Mouse (Mus musculus) embryo, embryonic 10.5 days (tissue): ENCODE results near the gene Vmn1r51.
"Not testable (repeated sequence)": the region's sequence is repeated elsewhere in the genome, so short reads cannot be mapped to it uniquely, and the experiment has no call there.

Experiments
- DNase-seq: peaks from one replicate; pipeline ENCODE4 v3.0.0-alpha.2; 2015; ENCODE audit warnings: low spot score

Vmn1r51 gene

DNA sequence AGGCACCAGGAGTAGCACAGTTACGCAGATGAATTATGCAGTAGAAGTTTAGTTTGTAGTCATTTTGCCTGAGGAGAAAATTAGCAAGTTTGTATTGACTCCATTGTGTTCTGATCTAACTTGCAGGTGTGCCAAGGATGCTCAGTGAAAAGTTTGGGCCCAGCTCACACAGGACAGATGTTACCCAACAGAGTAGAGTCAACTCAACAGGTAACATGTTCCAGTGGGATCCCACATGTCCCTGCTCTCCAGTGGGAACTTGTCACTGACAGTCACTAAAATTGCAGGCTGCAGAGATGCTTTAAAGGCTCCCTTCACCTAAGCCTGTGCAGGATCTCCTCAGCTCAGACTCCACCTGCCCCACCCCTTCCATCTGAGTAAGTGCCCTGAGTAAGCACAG lies at the start of gene Vmn1r51:
TSS of gene Vmn1r51 (plus strand) at position 301 of the 400 bp plus-strand sequence.
- DNase-seq, result not testable (repeated sequence)

DNA sequence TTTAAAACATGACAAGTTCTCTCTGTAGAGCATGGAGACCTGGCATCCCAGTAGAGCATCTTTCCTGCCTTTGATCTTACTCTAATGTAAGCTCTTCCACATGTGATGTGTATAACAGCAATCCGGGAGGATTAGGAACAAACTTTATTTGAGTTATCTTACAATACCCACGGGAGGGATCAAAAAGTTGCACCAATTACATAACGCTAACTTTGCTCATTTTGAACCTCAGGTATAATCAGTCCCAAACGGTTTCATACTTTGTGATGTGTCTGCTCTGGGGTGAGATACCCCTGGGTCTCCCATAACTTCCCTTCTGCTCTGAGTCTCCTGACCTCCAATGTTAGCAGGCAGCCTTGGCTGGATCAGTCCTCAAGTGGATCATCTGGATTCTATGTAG lies 44.0 kb upstream of the Vmn1r51 start, which contains the start of gene Vmn1r49:
TSS of gene Vmn1r49 (minus strand) at position 101 of the 400 bp plus-strand sequence.
- no peak for DNase-seq

DNA sequence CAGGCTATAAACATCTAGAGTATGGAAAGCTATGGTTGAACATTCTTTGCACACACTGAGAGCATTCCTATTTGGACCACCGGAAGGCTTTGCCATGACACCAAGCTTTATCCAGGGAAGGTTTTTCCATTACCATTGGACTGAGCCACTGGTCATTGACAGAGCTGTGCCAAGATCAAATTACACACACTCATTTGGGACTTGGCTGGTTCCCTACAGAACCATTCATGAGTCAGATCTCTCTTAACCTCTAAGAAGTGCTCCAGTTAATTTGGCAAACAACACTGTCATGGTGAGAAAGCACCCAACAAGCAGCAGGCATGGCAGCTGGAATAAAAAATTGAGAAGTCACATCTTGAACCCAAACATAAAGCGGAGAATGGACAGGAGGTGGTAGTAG lies 21.8 kb upstream of the Vmn1r51 start:
- no peak for DNase-seq

DNA sequence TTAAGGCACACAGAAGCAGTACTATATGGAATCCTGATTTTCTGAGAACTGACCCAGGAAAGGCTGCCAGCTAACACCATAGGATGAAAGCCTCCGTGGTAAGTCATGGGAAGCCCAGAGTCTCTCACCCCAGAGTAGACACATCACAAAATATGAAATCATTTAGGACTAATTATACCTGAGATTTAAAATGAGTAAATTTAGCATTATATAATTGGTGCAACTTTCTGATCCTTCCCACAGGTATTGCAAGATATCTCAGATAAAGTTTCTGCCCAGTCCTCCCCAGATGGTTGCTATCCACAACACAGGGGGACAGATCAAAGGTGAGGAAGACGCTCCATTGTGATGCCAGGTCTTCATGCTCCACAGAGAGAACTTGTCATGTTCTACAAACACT lies 21.3 kb upstream of the Vmn1r51 start, which contains the start of gene Vmn1r50:
TSS of gene Vmn1r50 (plus strand) at position 301 of the 400 bp plus-strand sequence.
- no peak for DNase-seq

DNA sequence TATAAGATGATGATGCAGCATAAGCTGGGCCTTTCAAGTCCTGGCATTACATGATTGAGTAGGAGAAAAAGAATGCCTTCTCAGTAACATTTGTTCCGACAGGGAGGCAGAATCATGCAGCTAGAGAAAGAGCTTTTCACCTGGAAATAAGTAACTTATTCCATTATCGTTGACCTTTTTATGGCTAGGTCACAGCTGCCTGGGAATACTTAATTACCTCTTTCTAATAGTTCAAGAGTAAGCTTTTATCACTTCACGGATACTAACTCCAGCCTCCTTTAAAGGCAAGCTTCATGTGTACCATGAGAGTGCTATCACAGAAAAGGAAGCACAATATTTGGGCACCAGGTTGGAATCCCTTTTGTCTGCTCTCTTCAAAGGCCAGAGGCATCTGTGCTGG lies 37.7 kb downstream of the Vmn1r51 start:
- DNase-seq, result no peak

DNA sequence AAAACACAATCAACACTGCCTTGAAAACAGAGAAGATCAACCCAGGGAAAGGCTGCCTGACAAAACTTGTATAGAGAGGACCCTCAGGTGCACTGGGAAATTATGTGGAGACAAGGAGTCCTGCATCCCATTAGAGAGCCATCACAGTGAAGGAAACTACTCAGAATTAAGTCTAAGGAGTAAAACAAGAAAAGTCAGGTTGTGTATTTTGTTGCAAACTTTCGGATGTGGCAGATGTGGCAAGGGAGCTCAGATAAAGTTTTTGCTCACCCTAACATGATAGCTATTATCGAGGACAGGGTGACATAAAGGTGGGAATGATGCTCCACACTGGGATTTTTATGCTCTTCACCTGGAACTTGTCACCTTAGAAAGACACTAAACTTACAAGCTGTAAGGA lies 52.1 kb downstream of the Vmn1r51 start, which contains the start of gene Vmn1r52:
TSS of gene Vmn1r52 (plus strand) at position 301 of the 400 bp plus-strand sequence.
- DNase-seq, result no peak
